Comparison of ENCODE assay signal across 9 mouse cellular contexts in the genomic region with DNA sequence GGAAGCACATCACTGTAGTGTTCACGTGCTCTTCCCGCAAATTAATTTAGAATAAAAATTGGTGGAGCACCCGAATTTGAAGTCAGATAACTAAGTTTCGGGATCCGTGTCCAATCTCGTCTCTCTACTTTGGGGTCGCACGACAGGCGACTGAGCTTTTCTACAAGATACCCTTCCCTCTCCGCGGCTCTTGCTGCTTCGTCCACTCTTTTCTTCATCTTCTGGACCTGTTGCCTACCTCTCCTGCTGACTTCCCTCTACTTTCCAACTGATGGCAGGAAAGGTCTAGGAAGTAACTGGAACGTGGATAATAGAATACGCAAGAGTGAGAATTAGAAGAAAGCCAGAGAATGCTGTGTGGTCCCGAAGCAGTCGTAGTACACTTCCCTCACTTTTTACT. TPM values are rescaled to one million over a fixed set of nuclear protein-coding genes. Genes with fewer than 3 reads are reported as not detected.
DNase-seq lines count a peak whose midpoint lies in the region; ATAC-seq and TF ChIP-seq lines count a peak whose summit lies in the region.
"Had no signal": no experiment of that assay in that cellular context is flagged by ENCODE, and none has a peak within 500 bp of the region (broad histone marks: within the 10 kb centered on the region; RNA-seq: fewer than 3 reads in every experiment).

No protein-coding gene starts in this region.

- H3K79me2 ChIP-seq in myocyte (ENCODE audit: control insufficient read depth, insufficient read depth), result no peaks in the 10 kb centered on the region

- peaks cover 6% of the 10 kb centered on the region; the same call in 1 of the 2 replicates for H3K27me3 ChIP-seq in lung, embryonic 14.5 days (ENCODE audit: insufficient read depth, low read length)
- H3K27me3 ChIP-seq in embryonic facial prominence, embryonic 14.5 days (replicated peaks; ENCODE audit: control insufficient read depth, insufficient read depth, low read length), result peaks cover 22% of the 10 kb centered on the region
- H3K27me3 ChIP-seq in intestine, embryonic 14.5 days (replicated peaks; ENCODE audit: control insufficient read depth, insufficient read depth, low read length), result peaks cover 20% of the 10 kb centered on the region
- no peaks in the 10 kb centered on the region for H3K27me3 ChIP-seq in myocyte (ENCODE audit: control insufficient read depth, insufficient read depth, insufficient read length)

- no peak for ATAC-seq in lung, embryonic 14.5 days (ENCODE audit: insufficient read depth)
- ATAC-seq in embryonic facial prominence, embryonic 14.5 days (ENCODE audit: low read depth), result no peak
- ATAC-seq in intestine, embryonic 14.5 days (replicated peaks; ENCODE audit: low FRiP score, low TSS enrichment, low read depth), result no peak

- H3ac ChIP-seq in myocyte (ENCODE audit: control insufficient read depth, insufficient read length), result no peak overlapping the region

- peak overlapping the region; percentile 89 for H3K4me2 ChIP-seq in lung, embryonic 14.5 days
- H3K4me2 ChIP-seq in embryonic facial prominence, embryonic 14.5 days (ENCODE audit: low read depth, low read length), result peak overlapping the region; percentile 61
- peak overlapping the region; percentile 72 for H3K4me2 ChIP-seq in intestine, embryonic 14.5 days (ENCODE audit: low read length)
- H3K4me2 ChIP-seq in myocyte (ENCODE audit: low read depth), result peak overlapping the region; percentile 67

- under 1% methylated on average over 16 of the region's 16 CpGs for WGBS in lung, embryonic 14.5 days
- under 1% methylated on average over 16 of the region's 16 CpGs for WGBS in embryonic facial prominence, embryonic 14.5 days
- 2% methylated on average over 16 of the region's 16 CpGs for WGBS in intestine, embryonic 14.5 days

- H3K4me3 ChIP-seq in lung, embryonic 14.5 days (ENCODE audit: low read depth, low read length), result peak overlapping the region; percentile 54
- H3K4me3 ChIP-seq in embryonic facial prominence, embryonic 14.5 days (ENCODE audit: low read depth, low read length), result peak overlapping the region; percentile 48
- H3K4me3 ChIP-seq in intestine, embryonic 14.5 days (ENCODE audit: low read depth, low read length), result peak overlapping the region; percentile 48
- H3K4me3 ChIP-seq in myocyte, result peak overlapping the region; percentile 13

- TF ChIP-seq CTCF in lung, embryonic 14.5 days (IDR thresholded peaks at IDR 0.05; ENCODE audit: low read depth), result no peak

- H3K9me3 ChIP-seq in lung, embryonic 14.5 days (ENCODE audit: low read depth, low read length), result no peaks in the 10 kb centered on the region
- no peaks in the 10 kb centered on the region for H3K9me3 ChIP-seq in embryonic facial prominence, embryonic 14.5 days (ENCODE audit: control insufficient read depth, low read length)
- no peaks in the 10 kb centered on the region for H3K9me3 ChIP-seq in intestine, embryonic 14.5 days (ENCODE audit: control insufficient read depth, low read length)

- TF ChIP-seq POLR2A in myocyte (IDR thresholded peaks at IDR 0.05; ENCODE audit: insufficient read length, low read depth), result no peak

- H3K27ac ChIP-seq in lung, embryonic 14.5 days (ENCODE audit: low read depth), result no peak overlapping the region
- no peak overlapping the region for H3K27ac ChIP-seq in embryonic facial prominence, embryonic 14.5 days (replicated peaks; ENCODE audit: low read depth, low read length)
- no peak overlapping the region for H3K27ac ChIP-seq in intestine, embryonic 14.5 days (ENCODE audit: low read depth)

- intact Hi-C loops in left cerebral cortex, postnatal 25 days (cut with DNase I), result loop anchor here (5.0 kb wide), 1 partner anchor 89 kb away; the partner anchor contains the start of gene Prss16

- H3K9ac ChIP-seq in lung, embryonic 14.5 days, result peak overlapping the region; percentile 52
- H3K9ac ChIP-seq in embryonic facial prominence, embryonic 14.5 days (ENCODE audit: low read depth, low read length), result peak overlapping the region; percentile 10; the same call in 1 of the 2 replicates
- H3K9ac ChIP-seq in intestine, embryonic 14.5 days (ENCODE audit: low read length), result 0 out of 2 replicates have a peak overlapping the region, but pooled peaks have one; percentile 5

- H3K4me1 ChIP-seq in lung, embryonic 14.5 days (ENCODE audit: insufficient read depth), result 0 out of 2 replicates have a peak, but pooled peaks cover 11% of the 10 kb centered on the region
- no peaks in the 10 kb centered on the region for H3K4me1 ChIP-seq in embryonic facial prominence, embryonic 14.5 days (ENCODE audit: control insufficient read depth, insufficient read depth, low read length)
- H3K4me1 ChIP-seq in intestine, embryonic 14.5 days (replicated peaks; ENCODE audit: control insufficient read depth, insufficient read depth, low read length), result 0 out of 2 replicates have a peak, but pooled peaks cover 7% of the 10 kb centered on the region

- DNase-seq in lung, embryonic 14.5 days, result peak; percentile 31
- DNase-seq in lung, postnatal 36 days, result no peak
- no peak for DNase-seq in embryonic facial prominence, embryonic 14.5 days (ENCODE audit: low spot score)
- peak; percentile 69 for DNase-seq in intestine, embryonic 14.5 days (ENCODE audit: low spot score)
- no peak for DNase-seq in adrenal gland, adult 8-10 months
- DNase-seq in left cerebral cortex, postnatal 25 days (ENCODE audit: low spot score in 2 of 2), result no peak
- no peak for DNase-seq in spleen, postnatal 36 days (ENCODE audit: low spot score in 2 of 2)

- no peaks in the 10 kb centered on the region for H3K36me3 ChIP-seq in lung, embryonic 14.5 days (ENCODE audit: insufficient read depth)
- no peaks in the 10 kb centered on the region for H3K36me3 ChIP-seq in embryonic facial prominence, embryonic 14.5 days (ENCODE audit: control insufficient read depth, insufficient read depth, low read length)
- H3K36me3 ChIP-seq in intestine, embryonic 14.5 days (ENCODE audit: control insufficient read depth, insufficient read depth, low read length), result no peaks in the 10 kb centered on the region
- no peaks in the 10 kb centered on the region for H3K36me3 ChIP-seq in myocyte (ENCODE audit: control insufficient read depth, insufficient read depth)

TF ChIP-seq in myocyte, 11 proteins besides CTCF, POLR2A, EP300 and RAD21:
- no peak for TF ChIP-seq MYOG (IDR thresholded peaks at IDR 0.05; ENCODE audit: control insufficient read depth in 1 of 3, insufficient read depth in 1 of 3, insufficient read length in 2 of 3, low read depth in 2 of 3)
- TF ChIP-seq TCF3 (IDR thresholded peaks at IDR 0.05; ENCODE audit: insufficient read length, low read depth), result no peak
- no peak for TF ChIP-seq USF1 (IDR thresholded peaks at IDR 0.05; ENCODE audit: low read depth)
- TF ChIP-seq SRF (IDR thresholded peaks at IDR 0.05; ENCODE audit: control insufficient read depth, insufficient read length, low read depth), result no peak
- TF ChIP-seq POLR2AphosphoS2 (IDR thresholded peaks at IDR 0.05; ENCODE audit: insufficient read length, low read depth), result no peak
- no peak for TF ChIP-seq E2F4 (IDR thresholded peaks at IDR 0.05; ENCODE audit: insufficient read depth)
- TF ChIP-seq CEBPB (IDR thresholded peaks at IDR 0.05; ENCODE audit: insufficient read depth, poor library complexity, severe bottlenecking), result no peak
- TF ChIP-seq MAX (IDR thresholded peaks at IDR 0.05; ENCODE audit: low read depth), result no peak
- no peak for TF ChIP-seq REST (IDR thresholded peaks at IDR 0.05; ENCODE audit: insufficient read depth, insufficient read length)
- TF ChIP-seq TCF12 (IDR thresholded peaks at IDR 0.05; ENCODE audit: insufficient read depth, poor library complexity, severe bottlenecking), result no peak
- TF ChIP-seq MYOD1 (IDR thresholded peaks at IDR 0.05; ENCODE audit: control insufficient read depth in 1 of 3, insufficient read length in 2 of 3, low read depth in 2 of 3), result no peak

RNA-seq across cellular contexts. Expression of gene Zfp184, which starts 26.9 kb away (rescaled TPM):
- polyA plus RNA-seq in lung, embryonic 14.5 days (2014; fragmentation: Nextera tagmentation; extraction: Ambion mirVana), result 16.0 and 16.4 TPM in 2 replicates
- 7.6 and 8.9 TPM in 2 replicates for polyA plus RNA-seq in embryonic facial prominence, embryonic 14.5 days (2014; fragmentation: Nextera tagmentation; extraction: Ambion mirVana)
- polyA plus RNA-seq in intestine, embryonic 14.5 days (2014; fragmentation: Nextera tagmentation; extraction: Ambion mirVana), result 9.8 and 13.8 TPM in 2 replicates
- 0.89 TPM for polyA plus RNA-seq in myocyte (2012; fragmentation: generic; extraction: Trizol)
- 1 to 10 TPM; 1.5 to 6.2 (median 3.6) TPM for total RNA-seq in adrenal gland, adult 8-10 months (2022)
- 1 to 10 TPM; 2.6 to 3.3 TPM for total RNA-seq in left cerebral cortex, postnatal 25 days (2021)
- total RNA-seq: monocyte, adult 5-6 weeks had no signal

Comparison
In these comparisons a context has a peak if more than half of its experiments do, and no peak if none do; other contexts are left out.
1. DNase-seq: peak in lung, embryonic 14.5 days (single experiment) and intestine, embryonic 14.5 days (single experiment); none in lung, postnatal 36 days (single experiment), embryonic facial prominence, embryonic 14.5 days (single experiment), adrenal gland, adult 8-10 months (single experiment), left cerebral cortex, postnatal 25 days (0 of 2) and spleen, postnatal 36 days (0 of 2).
2. Peak in every context shown above with its lines, with median percentiles within 50 percentile points of each other: H3K4me2 ChIP-seq, H3K4me3 ChIP-seq and H3K9ac ChIP-seq.